Mouse (Mus musculus): ENCODE data around the gene Ccdc162. TPM values are rescaled to one million over a fixed set of nuclear protein-coding genes. Genes with fewer than 3 reads are reported as not detected.
A peak's percentile ranks its signal among the peaks of the same experiment; 100 is the strongest.

Ccdc162 gene
- total and polyA plus RNA-seq, 2 experiments from 2014 or later, result 0.16 TPM; not detected in 1

GRCm38 (mm10) chr10:41719587-41719986 is 3.2 kb upstream of the Ccdc162 start:
- no peaks in the 10 kb centered on the region for H3K9me3 ChIP-seq (replicated peaks; ENCODE audit: control insufficient read depth, low read length)
- 90% methylated on average over 9 of the region's 9 CpGs for WGBS
- no peak overlapping the region for H3K4me3 ChIP-seq (ENCODE audit: low read depth, low read length)
- H3K27me3 ChIP-seq (ENCODE audit: control insufficient read depth, insufficient read depth, low read length), result no peaks in the 10 kb centered on the region
- TF ChIP-seq EP300 (IDR thresholded peaks at IDR 0.05; ENCODE audit: low read depth) (no peak), CTCF (IDR thresholded peaks at IDR 0.05; ENCODE audit: low read depth) (no peak)
- H3K36me3 ChIP-seq (replicated peaks; ENCODE audit: control insufficient read depth, insufficient read depth, low read length), result peaks cover 11% of the 10 kb centered on the region
- H3K4me2 ChIP-seq (ENCODE audit: low read depth, low read length), result no peak overlapping the region
- no peak for ATAC-seq (ENCODE audit: insufficient read depth, low read depth)
- no peak for DNase-seq (ENCODE audit: low spot score)
- no peak overlapping the region for H3K9ac ChIP-seq (replicated peaks; ENCODE audit: low read depth, low read length)
- H3K27ac ChIP-seq (ENCODE audit: low read depth), result no peak overlapping the region
- no peaks in the 10 kb centered on the region for H3K4me1 ChIP-seq (ENCODE audit: control insufficient read depth, insufficient read depth)

- Histone ChIP-seq H3K4me2 (ENCODE audit: low read depth, low read length) (no peak overlapping the region), H3K9ac (replicated peaks; ENCODE audit: low read depth, low read length) (no peak overlapping the region), H3K27me3 (ENCODE audit: control insufficient read depth, insufficient read depth, low read length) (no peaks in the 10 kb centered on the region), H3K4me3 (ENCODE audit: low read depth, low read length) (no peak overlapping the region), H3K27ac (ENCODE audit: low read depth) (no peak overlapping the region), H3K4me1 (ENCODE audit: control insufficient read depth, insufficient read depth) (no peaks in the 10 kb centered on the region), H3K9me3 (replicated peaks; ENCODE audit: control insufficient read depth, low read length) (no peaks in the 10 kb centered on the region), H3K36me3 (replicated peaks; ENCODE audit: control insufficient read depth, insufficient read depth, low read length) (peaks cover 6% of the 10 kb centered on the region)
- DNase-seq (ENCODE audit: low spot score) (no peak), ATAC-seq (ENCODE audit: insufficient read depth, low read depth) (no peak)
- TF ChIP-seq CTCF (IDR thresholded peaks at IDR 0.05; ENCODE audit: low read depth) (no peak), EP300 (IDR thresholded peaks at IDR 0.05; ENCODE audit: low read depth) (no peak)
- 96% methylated on average over 14 of the region's 14 CpGs for WGBS
These were observed 877 bp downstream of the Ccdc162 start for GRCm38 (mm10) chr10:41715557-41715956.

- H3K4me3 ChIP-seq (ENCODE audit: low read depth, low read length), result no peak overlapping the region
- no peaks in the 10 kb centered on the region for H3K9me3 ChIP-seq (replicated peaks; ENCODE audit: control insufficient read depth, low read length)
- ATAC-seq (ENCODE audit: insufficient read depth, low read depth), result no peak
- no peaks in the 10 kb centered on the region for H3K27me3 ChIP-seq (ENCODE audit: control insufficient read depth, insufficient read depth, low read length)
- H3K4me2 ChIP-seq (ENCODE audit: low read depth, low read length), result no peak overlapping the region
- no peaks in the 10 kb centered on the region for H3K4me1 ChIP-seq (ENCODE audit: control insufficient read depth, insufficient read depth)
- TF ChIP-seq CTCF (IDR thresholded peaks at IDR 0.05; ENCODE audit: low read depth) (no peak), EP300 (IDR thresholded peaks at IDR 0.05; ENCODE audit: low read depth) (no peak)
- H3K36me3 ChIP-seq (replicated peaks; ENCODE audit: control insufficient read depth, insufficient read depth, low read length), result no peaks in the 10 kb centered on the region
- DNase-seq (ENCODE audit: low spot score), result no peak
- no peak overlapping the region for H3K9ac ChIP-seq (replicated peaks; ENCODE audit: low read depth, low read length)
- 85% methylated on average over 7 of the region's 7 CpGs for WGBS
- H3K27ac ChIP-seq (ENCODE audit: low read depth), result no peak overlapping the region
These were observed 5.0 kb downstream of the Ccdc162 start for GRCm38 (mm10) chr10:41711467-41711866.

- no peaks in the 10 kb centered on the region for H3K4me1 ChIP-seq (ENCODE audit: control insufficient read depth, insufficient read depth)
- H3K9me3 ChIP-seq (replicated peaks; ENCODE audit: control insufficient read depth, low read length), result no peaks in the 10 kb centered on the region
- no peak overlapping the region for H3K9ac ChIP-seq (replicated peaks; ENCODE audit: low read depth, low read length)
- H3K4me3 ChIP-seq (ENCODE audit: low read depth, low read length), result no peak overlapping the region
- H3K4me2 ChIP-seq (ENCODE audit: low read depth, low read length), result no peak overlapping the region
- 50% methylated on average over 8 of the region's 8 CpGs for WGBS
- ATAC-seq (ENCODE audit: insufficient read depth, low read depth) (no peak), DNase-seq (ENCODE audit: low spot score) (peak; percentile 39)
- H3K27me3 ChIP-seq (ENCODE audit: control insufficient read depth, insufficient read depth, low read length), result no peaks in the 10 kb centered on the region
- H3K27ac ChIP-seq (ENCODE audit: low read depth), result no peak overlapping the region
- TF ChIP-seq CTCF (IDR thresholded peaks at IDR 0.05; ENCODE audit: low read depth) (no peak), EP300 (IDR thresholded peaks at IDR 0.05; ENCODE audit: low read depth) (no peak)
- H3K36me3 ChIP-seq (replicated peaks; ENCODE audit: control insufficient read depth, insufficient read depth, low read length), result no peaks in the 10 kb centered on the region
These were observed 5.7 kb downstream of the Ccdc162 start for GRCm38 (mm10) chr10:41710773-41711172.

- no peaks in the 10 kb centered on the region for H3K9me3 ChIP-seq (replicated peaks; ENCODE audit: control insufficient read depth, low read length)
- H3K4me2 ChIP-seq (ENCODE audit: low read depth, low read length), result no peak overlapping the region
- WGBS, result 53% methylated on average over 8 of the region's 8 CpGs
- ATAC-seq (ENCODE audit: insufficient read depth, low read depth) (no peak), DNase-seq (ENCODE audit: low spot score) (no peak)
- no peak overlapping the region for H3K4me3 ChIP-seq (ENCODE audit: low read depth, low read length)
- H3K4me1 ChIP-seq (ENCODE audit: control insufficient read depth, insufficient read depth), result no peaks in the 10 kb centered on the region
- TF ChIP-seq CTCF (IDR thresholded peaks at IDR 0.05; ENCODE audit: low read depth), result no peak
- no peak for TF ChIP-seq EP300 (IDR thresholded peaks at IDR 0.05; ENCODE audit: low read depth)
- H3K27ac ChIP-seq (ENCODE audit: low read depth), result 0 out of 2 replicates have a peak overlapping the region, but pooled peaks have one; percentile 30
- H3K36me3 ChIP-seq (replicated peaks; ENCODE audit: control insufficient read depth, insufficient read depth, low read length), result no peaks in the 10 kb centered on the region
- H3K27me3 ChIP-seq (ENCODE audit: control insufficient read depth, insufficient read depth, low read length), result no peaks in the 10 kb centered on the region
- H3K9ac ChIP-seq (replicated peaks; ENCODE audit: low read depth, low read length), result no peak overlapping the region
These were observed 7.1 kb downstream of the Ccdc162 start for GRCm38 (mm10) chr10:41709341-41709740.

- Histone ChIP-seq H3K9ac (replicated peaks; ENCODE audit: low read depth, low read length) (no peak overlapping the region), H3K4me1 (ENCODE audit: control insufficient read depth, insufficient read depth) (no peaks in the 10 kb centered on the region), H3K4me2 (ENCODE audit: low read depth, low read length) (no peak overlapping the region), H3K27ac (ENCODE audit: low read depth) (no peak overlapping the region), H3K4me3 (ENCODE audit: low read depth, low read length) (no peak overlapping the region), H3K36me3 (replicated peaks; ENCODE audit: control insufficient read depth, insufficient read depth, low read length) (no peaks in the 10 kb centered on the region), H3K9me3 (replicated peaks; ENCODE audit: control insufficient read depth, low read length) (no peaks in the 10 kb centered on the region), H3K27me3 (ENCODE audit: control insufficient read depth, insufficient read depth, low read length) (no peaks in the 10 kb centered on the region)
- no peak for DNase-seq (ENCODE audit: low spot score)
- WGBS, result 72% methylated on average over 5 of the region's 5 CpGs
- ATAC-seq (ENCODE audit: insufficient read depth, low read depth), result no peak
- TF ChIP-seq CTCF (IDR thresholded peaks at IDR 0.05; ENCODE audit: low read depth), result no peak
- no peak for TF ChIP-seq EP300 (IDR thresholded peaks at IDR 0.05; ENCODE audit: low read depth)
These were observed 16.8 kb downstream of the Ccdc162 start for GRCm38 (mm10) chr10:41699669-41700068.

All from heart, postnatal 0 days (tissue).